Mouse (Mus musculus): Measurements from ENCODE around the gene Adgrv1.

The Adgrv1 gene

DNA sequence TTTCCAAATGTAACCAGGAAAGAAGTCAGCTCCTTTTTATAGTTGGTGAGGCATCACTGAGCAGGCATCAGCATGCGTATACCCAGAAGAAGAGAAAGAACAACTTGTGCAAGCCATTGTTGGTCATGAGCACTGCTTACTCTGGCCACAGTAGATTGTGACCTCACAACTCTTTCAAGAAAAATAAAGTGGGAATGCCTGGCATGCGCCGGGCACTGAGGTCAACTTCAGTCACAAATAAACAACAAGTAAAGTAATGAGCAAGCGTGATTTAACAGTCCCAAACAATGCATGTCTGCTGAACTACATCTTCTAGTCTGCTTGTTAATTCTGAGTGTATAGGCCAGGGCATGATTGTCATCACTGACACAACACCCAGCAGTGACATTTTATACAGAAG is 499.6 kb downstream of the Adgrv1 start:
- DNase-seq, result no peak

DNA sequence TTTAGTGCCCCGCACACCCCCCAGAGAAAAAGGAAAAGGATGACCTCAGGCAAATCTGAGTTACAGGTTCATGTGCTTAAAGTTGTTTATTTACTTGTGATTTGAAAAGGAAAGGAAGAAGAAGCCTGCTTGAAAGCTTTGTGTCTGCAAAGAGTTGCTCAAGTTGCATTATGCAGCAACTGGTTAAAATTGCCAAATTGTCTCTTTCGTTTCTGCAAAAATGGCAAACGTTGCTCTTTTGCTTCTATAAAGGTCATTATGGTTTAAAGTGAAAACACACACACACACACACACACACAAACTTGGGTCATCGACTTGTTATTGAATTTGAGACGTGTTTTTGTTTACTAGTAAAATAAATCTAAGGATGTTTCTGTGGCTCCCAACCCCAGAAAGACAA is 500.3 kb downstream of the Adgrv1 start:
- no peak for DNase-seq

DNA sequence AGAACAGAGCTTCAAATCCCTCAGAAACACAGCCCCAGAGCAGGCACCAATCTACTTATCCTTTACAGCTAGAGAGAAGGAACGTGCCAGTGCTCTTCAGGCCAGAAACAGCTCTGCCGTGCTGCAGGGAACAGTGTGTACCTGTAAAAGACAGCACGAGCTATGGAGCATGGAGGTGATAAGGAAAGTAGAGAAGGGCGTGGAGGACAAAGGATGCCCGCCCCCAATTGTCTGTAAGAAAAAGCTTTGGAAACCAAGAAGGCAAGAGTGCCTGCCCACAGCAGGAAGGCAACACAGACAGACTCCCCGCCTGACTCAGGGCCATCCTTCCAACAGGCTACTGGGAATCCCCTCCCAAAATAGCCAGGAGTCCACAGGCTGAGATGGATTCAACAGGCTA is 501.1 kb downstream of the Adgrv1 start:
- no peak for DNase-seq

DNA sequence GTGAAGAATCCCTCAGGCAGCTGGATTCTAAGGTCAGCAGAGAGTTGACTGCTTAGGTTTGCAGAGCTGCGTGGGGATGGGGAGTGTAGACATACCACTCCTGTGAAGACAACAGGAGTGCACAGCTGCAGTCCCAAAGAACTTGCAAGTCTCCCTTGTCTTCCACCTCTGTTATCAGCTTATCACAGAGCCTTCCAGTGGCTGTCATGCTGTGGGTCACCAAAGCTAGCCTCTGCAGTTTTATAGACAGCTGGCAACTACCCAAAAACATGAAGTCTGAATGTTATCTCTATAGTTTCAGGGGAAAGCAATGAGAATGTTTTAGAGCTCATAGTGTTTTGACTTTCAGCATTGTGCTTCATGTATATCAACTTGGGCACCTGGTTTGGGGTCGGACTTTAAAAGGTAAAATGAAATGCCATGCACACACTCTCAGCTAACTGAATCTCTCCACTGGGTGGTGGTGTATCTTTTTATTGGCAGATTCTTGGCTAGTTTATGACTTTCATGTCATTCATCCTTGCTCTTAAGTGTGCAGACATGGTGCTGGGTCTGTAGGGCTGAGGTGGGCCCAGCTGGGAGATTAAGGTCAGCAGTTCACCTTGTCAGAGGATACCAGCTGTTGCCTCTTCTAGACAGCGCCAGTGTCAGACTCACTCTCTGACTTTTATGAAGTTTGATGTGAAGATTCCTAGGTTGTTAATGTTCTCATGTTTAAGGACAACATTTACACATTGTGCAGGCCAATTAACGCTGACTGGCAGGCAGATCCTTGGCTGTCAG is 502.0 kb downstream of the Adgrv1 start:
- DNase-seq, result no peak

DNA sequence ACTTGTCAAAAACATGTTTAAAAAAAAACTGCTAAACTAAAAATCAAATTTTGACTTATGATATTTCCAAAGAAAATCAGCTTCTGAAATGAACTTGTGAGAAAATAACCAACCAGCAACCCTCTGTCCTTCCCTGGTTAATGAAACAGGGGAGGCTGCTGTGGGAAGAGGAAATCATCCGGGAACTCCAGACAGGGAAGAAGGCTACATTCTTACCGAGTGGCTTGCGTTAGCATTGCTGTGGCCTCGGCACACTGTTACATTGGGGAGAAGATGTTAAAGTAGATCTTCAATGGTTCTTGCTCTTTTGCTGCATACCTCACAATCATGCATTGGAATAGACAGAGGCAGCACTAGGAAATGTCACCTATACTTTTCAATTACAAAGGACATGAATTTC is 507.1 kb downstream of the Adgrv1 start:
- DNase-seq, result no peak

DNA sequence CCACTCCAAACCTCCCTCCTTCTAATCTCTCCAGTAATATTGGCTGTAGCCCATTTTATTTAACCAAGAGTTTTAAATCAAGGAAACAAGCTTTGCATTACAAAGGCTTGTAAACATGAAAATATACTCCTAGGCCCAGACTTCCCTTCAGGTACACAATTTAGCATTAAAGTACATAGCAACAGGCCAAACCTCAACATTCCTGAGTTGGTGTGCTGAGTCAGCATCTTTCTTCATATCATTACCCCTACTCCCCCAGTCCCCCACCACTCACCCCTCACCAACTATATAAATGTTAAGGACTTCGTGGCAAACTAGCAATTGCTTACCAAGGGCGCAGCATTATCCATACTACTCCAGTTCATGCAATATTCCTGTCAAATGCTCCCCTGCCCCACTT is 510.7 kb downstream of the Adgrv1 start:
- no peak for DNase-seq

DNA sequence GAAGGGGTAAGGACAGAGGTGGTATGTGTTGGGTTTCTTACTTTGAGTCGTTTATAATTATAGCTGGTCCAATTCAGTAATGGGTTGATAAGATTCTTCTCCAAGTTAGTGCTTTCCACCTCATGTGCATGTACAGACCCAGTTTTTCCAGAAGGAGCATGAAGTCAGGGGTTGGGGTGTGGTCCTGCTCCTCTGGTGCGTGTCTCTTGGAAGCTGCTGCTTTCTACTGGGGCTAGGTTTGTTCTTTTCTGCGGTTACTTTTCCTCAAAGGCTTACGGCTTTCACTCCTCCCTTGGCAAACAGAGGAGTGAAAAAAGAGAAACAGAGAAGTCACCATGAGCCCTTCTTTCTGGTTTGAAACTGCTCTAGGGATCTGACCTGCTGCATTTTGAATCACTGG is 522.5 kb downstream of the Adgrv1 start:
- DNase-seq, result no peak

DNA sequence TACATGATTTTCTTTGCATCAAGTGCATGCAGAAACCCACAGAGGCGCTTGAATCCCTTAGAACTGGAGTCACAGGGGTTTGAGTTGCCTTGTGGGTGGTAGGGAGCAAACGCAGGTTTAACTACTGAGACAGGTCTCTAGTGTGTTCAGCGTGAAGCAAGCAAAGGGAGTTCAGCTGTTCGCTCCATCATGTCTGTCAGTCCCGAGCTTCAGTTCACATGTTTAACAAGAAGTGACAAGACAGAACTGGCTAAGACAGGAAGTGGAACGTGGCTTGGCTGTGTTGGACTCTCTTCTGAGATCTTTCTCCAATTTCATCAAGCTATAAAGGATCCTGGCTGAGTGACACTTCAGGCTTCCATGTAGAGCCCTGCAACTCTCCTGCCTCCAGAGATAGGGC is 523.3 kb downstream of the Adgrv1 start:
- DNase-seq, result no peak

DNA sequence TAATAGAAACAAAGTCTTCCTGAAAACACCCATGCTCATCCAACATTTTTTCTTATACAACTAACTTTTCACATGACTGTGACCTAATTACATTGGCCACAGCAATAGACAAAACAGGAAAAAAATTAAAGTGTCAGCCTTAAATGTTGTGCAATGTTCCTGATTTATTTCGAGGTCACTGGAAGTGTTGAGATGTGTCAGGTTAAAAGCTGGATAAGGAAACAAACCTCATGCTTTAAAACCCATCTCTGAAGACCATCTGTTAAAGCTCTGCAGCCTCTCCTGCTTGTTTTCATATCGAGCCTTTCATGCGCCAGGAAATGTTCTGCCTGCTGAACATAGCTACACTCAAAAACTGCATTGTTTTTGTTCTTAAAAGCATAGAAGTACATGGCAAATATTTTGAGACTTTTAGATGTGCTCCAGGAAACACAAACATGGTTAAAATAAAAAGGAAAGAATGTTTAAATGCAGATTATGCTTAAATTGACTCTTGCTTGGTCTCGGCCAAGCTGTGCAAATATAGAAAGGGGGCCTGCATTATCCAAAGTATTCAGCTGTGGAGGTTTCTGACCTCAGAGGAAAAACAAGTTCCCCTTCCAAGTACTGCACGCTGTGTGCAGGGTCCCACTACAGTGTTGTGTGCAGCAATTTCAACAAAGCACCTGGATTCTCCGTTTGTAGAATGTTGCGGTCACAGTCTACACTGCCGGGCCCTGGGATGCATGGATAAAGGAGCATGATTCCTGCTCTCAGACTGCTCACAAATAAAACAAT is 524.2 kb downstream of the Adgrv1 start:
- DNase-seq, result no peak

DNA sequence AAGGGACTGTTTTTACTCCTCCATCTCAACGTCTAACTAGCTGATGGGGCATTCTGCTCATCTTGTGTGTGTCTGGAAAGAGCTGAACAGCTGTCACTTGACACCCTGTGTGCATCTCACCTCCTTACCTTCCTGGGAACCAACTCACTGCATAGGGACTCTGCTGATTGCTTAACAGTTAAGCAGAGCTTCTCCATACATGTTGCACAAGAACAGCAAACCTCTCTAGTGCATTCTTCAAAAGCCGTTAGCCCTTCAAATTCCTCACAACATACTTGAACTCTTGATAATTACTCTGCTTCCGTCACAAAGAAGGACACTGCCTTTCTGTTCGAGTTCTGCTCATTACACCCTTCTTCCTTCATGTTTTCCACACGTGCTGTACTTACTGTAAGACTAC is 525.5 kb downstream of the Adgrv1 start:
- no peak for DNase-seq

DNA sequence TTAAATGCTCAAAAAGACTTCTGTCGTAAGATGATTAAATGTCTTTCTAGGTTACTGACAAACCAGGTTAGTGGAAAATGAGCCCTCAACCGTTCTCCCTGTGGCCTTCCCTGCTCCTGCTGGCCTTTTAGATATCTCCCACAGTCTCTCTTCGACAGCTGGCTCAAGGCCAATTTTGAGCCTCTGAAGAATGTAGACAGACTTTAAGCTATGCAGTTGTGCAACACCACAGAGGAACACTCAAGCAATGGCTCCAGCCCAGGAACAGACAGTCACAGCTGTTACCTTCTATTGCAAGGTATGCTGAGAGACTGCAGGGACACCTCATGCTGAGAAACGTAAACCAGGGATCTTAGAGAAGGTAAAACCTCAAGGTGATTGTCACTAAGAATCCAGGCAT is 529.2 kb downstream of the Adgrv1 start:
- no peak for DNase-seq

DNA sequence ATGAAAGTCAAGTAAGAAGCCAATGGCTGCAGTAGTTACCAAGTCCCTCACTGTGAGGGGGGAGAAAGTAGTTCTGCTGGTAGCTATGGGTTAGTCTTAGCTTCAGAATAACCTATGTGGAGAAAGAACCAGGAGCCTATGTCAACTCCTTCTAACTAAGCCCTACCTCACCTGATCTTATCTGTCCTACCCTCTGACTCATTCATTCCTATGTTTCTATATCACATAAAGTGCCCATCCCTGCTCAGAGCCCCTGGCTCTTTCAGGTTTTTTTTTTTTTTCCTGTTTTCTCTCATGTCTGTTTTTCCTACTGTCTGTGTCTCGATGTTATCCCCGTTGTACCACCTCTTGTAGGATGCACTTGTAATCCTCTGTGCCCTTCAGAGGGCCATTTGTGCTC is 536.5 kb downstream of the Adgrv1 start:
- DNase-seq, result no peak

DNA sequence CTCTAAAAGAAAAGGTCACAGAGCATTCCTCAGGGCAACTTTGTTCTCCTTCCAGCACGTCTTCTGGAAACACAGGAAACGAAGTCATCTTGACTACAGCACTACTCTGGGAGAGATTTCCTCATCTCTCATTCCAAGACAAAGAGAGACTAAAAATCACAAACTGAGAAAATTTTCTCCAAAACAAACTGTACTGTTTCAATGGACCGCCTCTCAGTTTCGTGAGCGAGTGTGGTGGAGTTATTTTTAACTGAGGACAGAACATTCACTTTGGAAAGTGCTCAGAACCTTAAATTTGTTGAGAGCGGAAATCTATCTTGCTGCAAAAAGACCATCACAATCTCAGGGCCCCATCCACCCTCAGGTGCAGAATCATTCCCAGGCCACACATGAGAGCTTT is 538.4 kb downstream of the Adgrv1 start:
- no peak for DNase-seq

DNA sequence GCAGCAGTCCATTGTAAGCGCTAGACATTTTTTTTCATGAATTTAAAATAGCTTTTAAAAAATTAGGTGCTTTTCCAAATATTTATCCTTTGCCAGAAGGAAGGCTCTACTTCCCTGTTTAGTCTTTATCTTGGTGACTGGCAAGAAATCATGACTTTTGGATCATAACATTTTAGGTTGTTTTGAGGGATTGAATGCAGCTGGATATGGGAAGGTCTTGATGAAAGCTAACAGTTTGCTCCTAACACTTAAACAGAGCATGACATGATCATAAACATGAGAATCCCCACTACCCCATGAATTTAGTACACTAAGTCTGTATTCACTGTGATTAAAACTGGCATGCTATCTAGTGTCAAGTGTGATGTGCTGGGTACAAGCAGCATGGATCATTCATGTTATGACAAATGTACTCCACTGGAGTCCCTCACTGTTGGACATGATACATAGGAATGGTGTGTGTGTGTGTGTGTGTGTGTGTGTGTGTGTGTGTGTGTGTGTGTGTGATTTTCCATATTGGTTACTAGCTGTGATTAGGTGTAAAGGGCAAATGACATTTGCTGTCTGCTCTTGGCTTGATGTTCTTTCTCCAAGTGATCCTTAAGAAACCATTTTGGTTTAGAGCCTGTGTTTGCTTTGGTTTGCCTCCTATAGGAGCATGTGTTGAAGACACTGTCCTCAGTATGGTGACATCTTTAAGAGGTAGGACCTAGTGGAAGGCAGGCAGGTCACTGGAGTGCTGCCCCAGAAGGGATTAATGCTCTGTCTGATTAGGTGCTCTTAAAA is 542.7 kb downstream of the Adgrv1 start:
- no peak for DNase-seq

DNA sequence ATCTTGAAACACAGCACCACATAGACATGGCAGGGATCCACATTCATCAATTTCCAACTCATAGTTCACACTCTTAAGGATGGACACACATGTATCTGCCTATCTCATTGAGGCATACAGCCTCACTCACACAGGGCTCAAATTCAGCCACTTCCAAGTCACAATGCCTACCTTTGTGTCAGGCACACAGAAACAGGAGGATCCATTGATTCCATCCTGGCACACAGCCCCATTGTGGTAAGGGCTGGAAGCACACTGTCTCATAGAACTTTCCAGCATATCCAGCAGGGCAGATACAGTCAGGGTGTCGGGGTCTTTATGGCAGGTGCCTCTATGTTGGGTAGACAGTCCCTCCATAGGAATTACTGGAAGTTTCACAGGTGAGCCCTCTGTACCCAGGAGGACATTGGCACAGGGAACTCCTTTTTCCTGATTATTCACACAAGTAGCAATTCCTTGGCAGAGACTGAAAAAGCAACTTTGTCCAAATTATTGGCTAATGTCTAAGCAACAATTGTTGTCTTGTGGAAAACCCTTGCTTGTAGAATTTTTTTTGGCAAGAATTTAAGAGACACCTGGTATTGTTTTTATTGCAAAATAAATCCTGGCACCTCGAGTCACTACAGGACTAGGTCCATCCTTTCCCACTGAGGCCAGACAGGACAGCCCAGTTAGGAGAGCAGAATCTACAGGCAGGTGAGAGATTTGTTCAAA is 545.8 kb downstream of the Adgrv1 start:
- no peak for DNase-seq

DNA sequence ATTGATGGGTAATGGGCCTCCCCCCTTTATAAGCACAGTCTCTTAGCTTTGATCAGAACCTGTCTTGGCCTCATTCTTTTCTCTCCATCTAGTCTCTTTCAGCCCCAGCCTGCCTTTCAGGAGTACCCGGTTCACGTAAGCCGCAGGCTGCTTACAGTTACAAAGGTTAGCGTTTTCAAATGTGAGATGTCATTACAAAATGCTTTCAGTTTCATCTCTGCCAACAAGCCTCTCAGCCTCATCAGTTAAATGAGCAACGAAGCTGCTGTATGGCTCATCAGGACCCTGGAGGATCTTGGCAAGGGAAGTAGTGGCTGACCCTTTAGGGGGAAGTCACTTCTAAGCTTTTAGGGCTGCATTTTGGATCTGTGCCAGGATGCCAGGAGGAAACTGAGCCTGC is 560.7 kb downstream of the Adgrv1 start:
- DNase-seq, result no peak

DNA sequence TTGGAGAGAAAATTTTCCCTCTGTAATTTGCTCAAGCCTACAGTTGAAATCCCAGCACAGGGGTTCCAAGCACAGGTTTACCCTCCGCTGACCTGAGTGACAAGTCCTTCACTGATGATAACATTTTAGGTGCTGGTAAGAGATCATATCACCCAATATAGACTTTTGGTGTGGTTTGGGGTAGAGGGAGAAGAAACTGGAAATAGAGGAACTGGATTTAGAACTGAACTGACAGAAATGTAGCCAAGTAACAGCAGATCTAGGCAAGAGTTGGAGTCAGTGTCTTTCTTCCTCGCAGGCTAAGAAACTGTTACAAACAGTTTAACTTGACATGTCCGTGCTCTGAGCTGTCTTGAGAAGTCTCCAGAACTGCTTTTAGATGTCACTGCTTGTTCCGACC is 581.5 kb downstream of the Adgrv1 start:
- no peak for DNase-seq

DNA sequence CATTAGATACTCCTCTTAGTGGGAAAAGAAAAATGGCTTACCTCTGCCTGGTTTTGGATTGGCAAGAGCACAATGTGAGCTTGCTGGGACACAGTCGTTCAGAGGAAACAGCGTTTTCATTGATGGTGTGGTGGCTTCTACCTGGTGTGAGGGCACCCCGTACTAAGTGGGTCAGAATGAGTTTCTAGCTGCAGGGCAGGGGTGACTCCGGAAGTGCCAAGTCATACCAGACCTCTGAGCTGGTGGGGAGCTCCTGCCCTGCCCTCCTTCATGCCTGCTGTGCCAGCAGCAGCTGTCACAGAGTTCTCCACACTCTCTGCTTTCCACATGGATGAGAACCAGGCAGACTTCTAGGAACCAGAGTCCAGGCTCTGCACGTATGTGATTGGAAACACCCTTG is 582.0 kb downstream of the Adgrv1 start:
- no peak for DNase-seq

DNA sequence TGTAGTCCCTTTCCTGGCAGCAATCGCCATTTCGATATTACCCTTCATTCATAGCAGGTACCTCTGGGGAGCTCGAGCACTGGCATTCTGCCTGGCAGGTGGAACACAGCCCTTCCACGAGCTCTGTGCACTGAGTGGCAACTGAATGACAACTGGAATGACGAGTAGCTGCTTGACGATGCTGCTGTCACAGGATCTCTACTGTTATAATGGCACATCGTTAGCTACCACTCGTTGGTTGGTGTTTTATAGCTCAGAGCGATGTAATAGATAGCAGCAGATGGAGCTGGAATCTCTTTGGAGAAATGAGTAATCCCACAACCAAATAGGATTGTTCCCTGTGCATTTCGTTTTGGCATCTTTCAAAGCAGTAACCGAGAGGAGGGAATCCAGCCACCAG is 587.6 kb downstream of the Adgrv1 start:
- DNase-seq, result no peak

All from cerebellum, adult 8-10 months (tissue).